In genomic region chr5:121068821-121069220, GRCm38 (mm10) we compare ENCODE assay signal across 10 mouse cellular contexts. TPM values are rescaled to one million over a fixed set of nuclear protein-coding genes. Genes with fewer than 3 reads are reported as not detected.
A peak's percentile ranks its signal among the peaks of the same experiment; 100 is the strongest.
DNase-seq lines count a peak whose midpoint lies in the region; ATAC-seq lines count a peak whose summit lies in the region.
"Had no signal": no experiment of that assay in that cellular context is flagged by ENCODE, and none has a peak within 500 bp of the region (broad histone marks: within the 10 kb centered on the region; RNA-seq: fewer than 3 reads in every experiment).

No protein-coding gene starts in this region.

- no peak overlapping the region for H3K27ac ChIP-seq in hindbrain, embryonic 10.5 days
- H3K27ac ChIP-seq in neural tube, embryonic 15.5 days (replicated peaks) = 0 out of 2 replicates have a peak overlapping the region, but pooled peaks have one; percentile 45
- H3K27ac ChIP-seq: embryonic facial prominence, embryonic 13.5 days; liver, embryonic 14.5 days had no signal

- no peaks in the 10 kb centered on the region for H3K9me3 ChIP-seq in hindbrain, embryonic 10.5 days
- no peaks in the 10 kb centered on the region for H3K9me3 ChIP-seq in neural tube, embryonic 15.5 days (replicated peaks)
- H3K9me3 ChIP-seq: embryonic facial prominence, embryonic 13.5 days had no signal

- WGBS in hindbrain, embryonic 10.5 days = 3% methylated on average over 11 of the region's 11 CpGs
- WGBS in neural tube, embryonic 15.5 days = 5% methylated on average over 11 of the region's 11 CpGs

- peaks cover 14% of the 10 kb centered on the region; the same call in 1 of the 2 replicates for H3K4me1 ChIP-seq in hindbrain, embryonic 10.5 days (replicated peaks)
- peaks cover 19% of the 10 kb centered on the region for H3K4me1 ChIP-seq in neural tube, embryonic 15.5 days
- H3K4me1 ChIP-seq: embryonic facial prominence, embryonic 13.5 days had no signal

- intact Hi-C loops in gastrocnemius, postnatal 14 days (cut with DNase I; ENCODE audit: low total_unique reads) = no loop called here

- H3K36me3 ChIP-seq in hindbrain, embryonic 10.5 days = no peaks in the 10 kb centered on the region
- H3K36me3 ChIP-seq in neural tube, embryonic 15.5 days = no peaks in the 10 kb centered on the region
- H3K36me3 ChIP-seq: embryonic facial prominence, embryonic 13.5 days had no signal

- no peak for ATAC-seq in neural tube, embryonic 15.5 days (ENCODE audit: low FRiP score)

- H3K4me2 ChIP-seq in neural tube, embryonic 15.5 days = no peak overlapping the region
- H3K4me2 ChIP-seq: embryonic facial prominence, embryonic 13.5 days had no signal

- H3K27me3 ChIP-seq in hindbrain, embryonic 10.5 days (ENCODE audit: insufficient read depth, poor library complexity, severe bottlenecking) = no peaks in the 10 kb centered on the region
- H3K27me3 ChIP-seq in neural tube, embryonic 15.5 days (replicated peaks) = no peaks in the 10 kb centered on the region
- H3K27me3 ChIP-seq: embryonic facial prominence, embryonic 13.5 days had no signal

- no peak overlapping the region for H3K9ac ChIP-seq in neural tube, embryonic 15.5 days (replicated peaks)
- H3K9ac ChIP-seq: embryonic facial prominence, embryonic 13.5 days; liver, embryonic 14.5 days had no signal

- no peak overlapping the region for H3K4me3 ChIP-seq in hindbrain, embryonic 10.5 days
- H3K4me3 ChIP-seq in neural tube, embryonic 15.5 days (replicated peaks) = no peak overlapping the region
- H3K4me3 ChIP-seq: embryonic facial prominence, embryonic 13.5 days had no signal

- DNase-seq in gastrocnemius, postnatal 10 days = peak; percentile 10
- no peak for DNase-seq in gastrocnemius, postnatal 14 days
- DNase-seq in urinary bladder, postnatal 25 days (ENCODE audit: low spot score) = peak; percentile 3
- no peak for DNase-seq in urinary bladder, postnatal 10 days (ENCODE audit: low spot score)
- DNase-seq in hindbrain, embryonic 10.5 days (ENCODE audit: low spot score) = peak; percentile 51
- DNase-seq in layer of hippocampus, postnatal 36 days = no peak
- no peak for DNase-seq in left cerebral cortex, adult 8-10 months (ENCODE audit: low spot score in 2 of 2)

RNA-seq across cellular contexts. Expression of gene Rph3a, which starts 58.9 kb away (rescaled TPM):
- total RNA-seq in gastrocnemius, postnatal 10 days (2021) = under 1 TPM; 0.35 to 0.47 TPM
- total RNA-seq in gastrocnemius, postnatal 14 days (2021) = under 1 TPM in 1 of 2 experiments, not detected in 1; 0.06 TPM
- 0.30 and 2.2 TPM in 2 replicates for polyA plus RNA-seq in hindbrain, embryonic 10.5 days (2016; fragmentation: Nextera tagmentation; extraction: Ambion mirVana)
- 22.1 and 25.6 TPM in 2 replicates for polyA plus RNA-seq in neural tube, embryonic 15.5 days (2015; fragmentation: Nextera tagmentation; extraction: Ambion mirVana)
- total RNA-seq in layer of hippocampus, postnatal 36 days (2021) = 100 to 1,000 TPM; 207 to 220 TPM
- 100 to 1,000 TPM; 305 to 327 (median 312) TPM for total RNA-seq in left cerebral cortex, adult 8-10 months (2022)
- polyA plus RNA-seq: liver, embryonic 14.5 days had no signal

Comparison
In these comparisons a context has a peak if more than half of its experiments do, and no peak if none do; other contexts are left out.
1. DNase-seq: peak in gastrocnemius, postnatal 10 days (single experiment), urinary bladder, postnatal 25 days (single experiment) and hindbrain, embryonic 10.5 days (single experiment); none in gastrocnemius, postnatal 14 days (single experiment), urinary bladder, postnatal 10 days (single experiment), layer of hippocampus, postnatal 36 days (0 of 2) and left cerebral cortex, adult 8-10 months (0 of 2).
2. RNA of gene Rph3a, which starts 58.9 kb away (total RNA-seq): 305 to 327 TPM in left cerebral cortex, adult 8-10 months and 207 to 220 TPM in layer of hippocampus, postnatal 36 days; 0.35 to 0.47 TPM in gastrocnemius, postnatal 10 days and 0.06 TPM in gastrocnemius, postnatal 14 days; every median in the first group is over 100 times any median in the second.